Mouse (Mus musculus): ENCODE measurements around the gene Baiap2l2. TPM values are rescaled to one million over a fixed set of nuclear protein-coding genes. Genes with fewer than 3 reads are reported as not detected.

Gene Baiap2l2
- polyA plus RNA-seq, 1 experiment from 2014 or later = 3.1 TPM

DNA sequence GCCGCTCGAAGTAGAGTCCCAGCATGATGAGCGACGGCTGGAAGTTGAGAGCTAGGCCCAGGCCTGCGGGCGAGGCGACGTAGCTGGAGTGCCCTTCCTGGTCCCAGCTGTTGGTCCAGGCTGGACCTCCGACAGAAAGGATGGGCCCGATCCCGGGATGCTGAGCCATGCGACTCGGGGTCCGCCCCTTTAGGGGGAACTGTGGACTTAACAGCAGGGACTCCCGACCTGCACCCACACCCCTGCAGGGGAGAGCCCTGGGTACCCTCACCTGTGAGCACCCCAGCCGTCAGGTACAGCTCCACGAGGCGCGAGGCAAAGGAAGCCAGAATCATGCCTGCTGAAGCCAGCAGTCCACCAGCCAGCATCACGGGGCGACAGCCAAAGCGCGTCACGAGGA, 32.8 kb downstream of the Baiap2l2 start:
- H3K27me3 ChIP-seq = peaks cover 50% of the 10 kb centered on the region

GRCm38 (mm10) chr15:79251781-79252491, 33.4 kb downstream of the Baiap2l2 start:
- Histone ChIP-seq H3K27me3 (peaks cover 50% of the 10 kb centered on the region), H3K4me1 (peaks cover 18% of the 10 kb centered on the region), H3K4me3 (peak overlapping the region; percentile 35), H3K36me3 (peaks cover 1% of the 10 kb centered on the region; the same call in 1 of the 2 replicates), H3K9ac (peak overlapping the region; percentile 26), H3K4me2 (peak overlapping the region; percentile 80), H3K27ac (no peak overlapping the region), H3K9me3 (no peaks in the 10 kb centered on the region)
- 2% methylated on average over 60 of the region's 61 CpGs for WGBS
- peak; percentile 36; the same call in 1 of the 2 replicates for ATAC-seq (ENCODE audit: borderline replicate concordance, extremely low read depth, low FRiP score, low TSS enrichment)

More for the DNA sequence above, 32.8 kb downstream of the Baiap2l2 start:
- H3K27ac ChIP-seq = no peak overlapping the region
- H3K4me1 ChIP-seq = peaks cover 18% of the 10 kb centered on the region
- 29% methylated on average over 24 of the region's 24 CpGs for WGBS
- H3K4me3 ChIP-seq = peak overlapping the region; percentile 35
- H3K36me3 ChIP-seq = no peaks in the 10 kb centered on the region
- peak overlapping the region; percentile 80 for H3K4me2 ChIP-seq
- H3K9me3 ChIP-seq = no peaks in the 10 kb centered on the region
- ATAC-seq (ENCODE audit: borderline replicate concordance, extremely low read depth, low FRiP score, low TSS enrichment) = no peak; the same call in 1 of the 2 replicates
- peak overlapping the region; percentile 26 for H3K9ac ChIP-seq

DNA sequence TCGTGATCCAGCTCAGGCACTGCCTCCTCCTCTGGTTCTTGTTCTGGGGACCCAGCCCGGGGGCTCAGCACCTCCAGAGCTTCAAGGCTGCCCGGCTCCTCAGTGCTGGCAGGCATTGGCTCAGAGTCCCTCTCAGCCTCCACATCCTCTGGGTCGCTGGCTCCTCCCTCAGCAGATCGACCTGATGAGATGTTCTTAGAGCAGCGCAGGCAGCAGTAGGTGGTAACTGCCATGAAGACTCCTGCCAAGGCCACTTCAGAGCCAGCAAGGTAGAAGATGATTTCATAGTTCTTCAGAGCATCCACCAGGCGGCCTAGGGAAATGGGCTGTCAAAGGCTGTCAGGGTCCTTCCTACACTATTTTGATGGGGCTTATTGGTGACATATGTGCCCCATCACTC, 34.2 kb downstream of the Baiap2l2 start:
- no peak overlapping the region for H3K27ac ChIP-seq
- H3K9me3 ChIP-seq = no peaks in the 10 kb centered on the region
- H3K4me3 ChIP-seq = no peak overlapping the region
- H3K36me3 ChIP-seq = peaks cover 9% of the 10 kb centered on the region; the same call in 1 of the 2 replicates
- H3K9ac ChIP-seq = no peak overlapping the region
- H3K27me3 ChIP-seq = peaks cover 50% of the 10 kb centered on the region
- H3K4me2 ChIP-seq = no peak overlapping the region; the same call in 1 of the 2 replicates
- ATAC-seq (ENCODE audit: borderline replicate concordance, extremely low read depth, low FRiP score, low TSS enrichment) = no peak
- peaks cover 18% of the 10 kb centered on the region for H3K4me1 ChIP-seq
- 46% methylated on average over 7 of the region's 7 CpGs for WGBS

DNA sequence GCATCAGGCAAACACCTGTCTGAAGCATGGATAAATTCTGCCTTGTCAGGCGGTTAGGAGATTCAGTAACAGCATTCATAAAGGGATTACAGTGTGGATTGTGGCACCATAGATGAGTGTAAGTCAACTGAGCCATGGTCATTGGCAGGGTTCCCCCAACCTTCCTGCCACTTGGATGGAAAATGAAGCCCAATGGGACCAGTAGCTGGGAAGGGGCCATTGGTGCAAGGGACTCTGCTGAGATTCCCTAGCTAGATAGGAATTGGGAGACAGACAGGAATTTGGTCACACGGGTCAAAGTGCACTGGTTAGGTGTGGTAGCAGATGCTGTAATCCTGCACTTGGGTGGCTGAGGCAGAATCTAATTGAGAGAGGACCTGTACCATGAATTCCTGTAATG, 35.1 kb downstream of the Baiap2l2 start:
- WGBS = 70% methylated on average over 2 of the region's 2 CpGs
- Histone ChIP-seq H3K27ac (no peak overlapping the region), H3K36me3 (peaks cover 9% of the 10 kb centered on the region; the same call in 1 of the 2 replicates), H3K4me2 (no peak overlapping the region), H3K4me1 (peaks cover 18% of the 10 kb centered on the region), H3K4me3 (no peak overlapping the region), H3K27me3 (peaks cover 47% of the 10 kb centered on the region), H3K9me3 (no peaks in the 10 kb centered on the region), H3K9ac (no peak overlapping the region)
- no peak for ATAC-seq (ENCODE audit: borderline replicate concordance, extremely low read depth, low FRiP score, low TSS enrichment)

DNA sequence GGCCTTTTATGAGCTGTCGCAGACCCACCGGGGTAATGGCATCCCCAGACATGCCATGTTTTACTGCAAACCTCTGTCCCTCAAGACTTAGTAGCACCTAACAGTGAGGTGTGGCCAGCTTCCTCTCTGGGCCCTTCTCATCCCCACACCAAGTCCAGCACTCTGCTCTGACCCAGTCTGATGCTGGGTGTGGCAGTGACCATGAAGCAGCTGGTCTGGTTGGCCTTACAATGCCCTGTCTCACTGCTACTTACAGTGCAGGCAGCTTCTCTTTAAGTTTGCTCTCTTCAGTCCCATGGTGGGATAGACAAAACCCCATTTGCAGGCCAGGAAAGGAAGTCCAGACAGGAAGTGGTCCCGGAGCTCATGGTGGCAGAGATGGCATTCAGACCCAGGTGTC, 40.0 kb downstream of the Baiap2l2 start:
- no peak overlapping the region for H3K27ac ChIP-seq
- H3K9me3 ChIP-seq = no peaks in the 10 kb centered on the region
- H3K27me3 ChIP-seq = no peaks in the 10 kb centered on the region
- H3K4me3 ChIP-seq = no peak overlapping the region
- no peak overlapping the region for H3K4me2 ChIP-seq
- peaks cover 30% of the 10 kb centered on the region for H3K36me3 ChIP-seq
- 91% methylated on average over 3 of the region's 3 CpGs for WGBS
- H3K4me1 ChIP-seq = peaks cover 16% of the 10 kb centered on the region
- H3K9ac ChIP-seq = no peak overlapping the region
- ATAC-seq (ENCODE audit: borderline replicate concordance, extremely low read depth, low FRiP score, low TSS enrichment) = no peak

GRCm38 (mm10) chr15:79244071-79244893, 41.1 kb downstream of the Baiap2l2 start:
- no peak overlapping the region for H3K4me2 ChIP-seq
- WGBS = 61% methylated on average over 7 of the region's 7 CpGs
- no peak for ATAC-seq (ENCODE audit: borderline replicate concordance, extremely low read depth, low FRiP score, low TSS enrichment)
- H3K9me3 ChIP-seq = no peaks in the 10 kb centered on the region
- H3K9ac ChIP-seq = no peak overlapping the region; the same call in 1 of the 2 replicates
- H3K36me3 ChIP-seq = peaks cover 30% of the 10 kb centered on the region
- H3K4me3 ChIP-seq = no peak overlapping the region
- peaks cover 16% of the 10 kb centered on the region for H3K4me1 ChIP-seq
- H3K27me3 ChIP-seq = no peaks in the 10 kb centered on the region
- 0 out of 2 replicates have a peak overlapping the region, but pooled peaks have one; percentile 3 for H3K27ac ChIP-seq

GRCm38 (mm10) chr15:79243234-79244042, 41.9 kb downstream of the Baiap2l2 start:
- peak; percentile 93 for ATAC-seq (ENCODE audit: borderline replicate concordance, extremely low read depth, low FRiP score, low TSS enrichment)
- Histone ChIP-seq H3K9ac (no peak overlapping the region), H3K36me3 (peaks cover 30% of the 10 kb centered on the region), H3K27me3 (no peaks in the 10 kb centered on the region), H3K27ac (peak overlapping the region; percentile 37; the same call in 1 of the 2 replicates), H3K4me2 (peak overlapping the region; percentile 30; the same call in 1 of the 2 replicates), H3K4me3 (no peak overlapping the region), H3K9me3 (no peaks in the 10 kb centered on the region), H3K4me1 (peaks cover 16% of the 10 kb centered on the region)
- 16% methylated on average over 10 of the region's 10 CpGs for WGBS

DNA sequence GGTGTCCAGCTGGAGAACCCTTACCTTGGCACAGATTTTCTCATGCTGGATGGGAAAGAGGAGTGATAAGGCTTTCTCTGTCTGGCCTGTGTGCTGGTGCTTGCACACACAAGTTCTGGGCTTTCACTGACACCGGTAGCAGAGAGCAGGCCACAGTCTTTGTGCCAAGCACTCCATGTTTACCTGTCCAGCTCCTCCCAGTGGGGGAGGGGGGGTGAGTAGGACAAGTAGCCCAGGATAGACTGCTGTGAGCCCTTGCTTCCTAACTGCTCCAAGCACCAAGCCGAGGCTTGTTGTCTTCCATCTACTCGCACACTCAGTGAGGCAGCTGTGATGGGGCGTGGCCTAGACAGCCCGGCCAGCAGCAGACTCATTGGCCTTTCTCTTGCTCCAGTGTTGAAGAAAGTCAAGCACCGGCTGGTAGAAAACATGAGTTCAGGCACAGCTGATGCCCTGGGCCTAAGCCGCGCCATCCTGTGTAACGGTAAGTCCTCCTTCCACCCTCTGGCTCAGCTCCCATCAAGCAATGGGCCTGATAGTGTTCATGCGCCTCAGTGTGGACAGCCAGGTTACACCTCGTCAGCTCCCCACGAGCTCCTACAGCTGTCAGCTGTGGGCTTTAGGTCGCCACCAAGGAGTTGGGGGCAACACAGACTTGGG, 42.6 kb downstream of the Baiap2l2 start:
- peak; percentile 23 for ATAC-seq (ENCODE audit: borderline replicate concordance, extremely low read depth, low FRiP score, low TSS enrichment)
- Histone ChIP-seq H3K36me3 (peaks cover 34% of the 10 kb centered on the region), H3K4me3 (no peak overlapping the region), H3K27me3 (no peaks in the 10 kb centered on the region), H3K9ac (no peak overlapping the region), H3K27ac (no peak overlapping the region), H3K9me3 (no peaks in the 10 kb centered on the region), H3K4me1 (peaks cover 16% of the 10 kb centered on the region), H3K4me2 (no peak overlapping the region)
- WGBS = 67% methylated on average over 13 of the region's 13 CpGs

GRCm38 (mm10) chr15:79238036-79238435, 47.3 kb downstream of the Baiap2l2 start:
- no peak for ATAC-seq (ENCODE audit: borderline replicate concordance, extremely low read depth, low FRiP score, low TSS enrichment)
- no peak overlapping the region for H3K4me2 ChIP-seq
- H3K27ac ChIP-seq = no peak overlapping the region
- H3K4me1 ChIP-seq = 0 out of 2 replicates have a peak, but pooled peaks cover 7% of the 10 kb centered on the region
- no peaks in the 10 kb centered on the region for H3K9me3 ChIP-seq
- H3K27me3 ChIP-seq = no peaks in the 10 kb centered on the region
- WGBS = 79% methylated on average over 6 of the region's 6 CpGs
- H3K4me3 ChIP-seq = no peak overlapping the region
- H3K9ac ChIP-seq = no peak overlapping the region
- peaks cover 48% of the 10 kb centered on the region for H3K36me3 ChIP-seq

GRCm38 (mm10) chr15:79235268-79235667, 50.1 kb downstream of the Baiap2l2 start:
- Histone ChIP-seq H3K9ac (no peak overlapping the region), H3K9me3 (no peaks in the 10 kb centered on the region), H3K27me3 (no peaks in the 10 kb centered on the region), H3K36me3 (peaks cover 41% of the 10 kb centered on the region), H3K4me1 (peaks cover 7% of the 10 kb centered on the region; the same call in 1 of the 2 replicates), H3K4me2 (no peak overlapping the region), H3K27ac (no peak overlapping the region), H3K4me3 (no peak overlapping the region)
- WGBS = 63% methylated on average over 9 of the region's 9 CpGs
- no peak for ATAC-seq (ENCODE audit: borderline replicate concordance, extremely low read depth, low FRiP score, low TSS enrichment)

Measured in lung, embryonic 15.5 days (tissue).